ENCODE assay signal across 8 mouse cellular contexts in genomic region chr5:92698131-92698836, GRCm38 (mm10). TPM values are rescaled to one million over a fixed set of nuclear protein-coding genes. Genes with fewer than 3 reads are reported as not detected.
A peak's percentile ranks its signal among the peaks of the same experiment; 100 is the strongest.
DNase-seq lines count a peak whose midpoint lies in the region; ATAC-seq and TF ChIP-seq lines count a peak whose summit lies in the region.

No protein-coding gene starts in this region.

- H3K27me3 ChIP-seq in heart, embryonic 12.5 days (replicated peaks): no peaks in the 10 kb centered on the region
- no peaks in the 10 kb centered on the region for H3K27me3 ChIP-seq in hindbrain, embryonic 12.5 days
- no peaks in the 10 kb centered on the region for H3K27me3 ChIP-seq in midbrain, embryonic 16.5 days (ENCODE audit: control insufficient read depth, insufficient read depth, low read depth, low read length)

- ATAC-seq in heart, embryonic 12.5 days (ENCODE audit: insufficient number of reproducible peaks, low FRiP score): peak; percentile 51
- ATAC-seq in hindbrain, embryonic 12.5 days (ENCODE audit: low FRiP score): peak; percentile 81
- ATAC-seq in midbrain, embryonic 16.5 days: peak; percentile 82
- no peak for ATAC-seq in erythroid progenitor cell, adult 5-6 weeks (replicated peaks; ENCODE audit: low FRiP score, poor library complexity, severe bottlenecking)

- DNase-seq in heart, adult 9 months (ENCODE audit: low spot score in 2 of 2): no peak
- peak; percentile 95 for DNase-seq in brain, embryonic 14.5 days (ENCODE audit: low read depth)
- DNase-seq in adrenal gland, adult 18-20 months (ENCODE audit: low spot score in 2 of 2): no peak
- DNase-seq in thymus, adult 18-20 months: no peak

- peak overlapping the region; percentile 36 for H3K4me3 ChIP-seq in heart, embryonic 12.5 days
- peak overlapping the region; percentile 31 for H3K4me3 ChIP-seq in hindbrain, embryonic 12.5 days
- H3K4me3 ChIP-seq in midbrain, embryonic 16.5 days (ENCODE audit: low read depth, low read length): peak overlapping the region; percentile 32

- peak overlapping the region; percentile 24 for H3K27ac ChIP-seq in heart, embryonic 12.5 days (ENCODE audit: poor library complexity, severe bottlenecking)
- peak overlapping the region; percentile 70 for H3K27ac ChIP-seq in hindbrain, embryonic 12.5 days
- H3K27ac ChIP-seq in midbrain, embryonic 16.5 days (ENCODE audit: low read length): peak overlapping the region; percentile 67

- TF ChIP-seq CTCF in brain, embryonic 14.5 days (IDR thresholded peaks at IDR 0.05; ENCODE audit: borderline replicate concordance, extremely low read depth, insufficient read depth, insufficient read length): no peak

- TF ChIP-seq POLR2A in brain, embryonic 14.5 days (IDR thresholded peaks at IDR 0.05; ENCODE audit: borderline replicate concordance, extremely low read depth, insufficient read depth, insufficient read length, poor library complexity, severe bottlenecking): no peak

- H3K4me1 ChIP-seq in heart, embryonic 12.5 days (replicated peaks): peaks cover 31% of the 10 kb centered on the region
- peaks cover 12% of the 10 kb centered on the region; the same call in 1 of the 2 replicates for H3K4me1 ChIP-seq in hindbrain, embryonic 12.5 days
- H3K4me1 ChIP-seq in midbrain, embryonic 16.5 days (ENCODE audit: control insufficient read depth, insufficient read depth, low read length): peaks cover 11% of the 10 kb centered on the region; the same call in 1 of the 2 replicates

- whole genome bisulfite sequencing in heart, embryonic 12.5 days: 5% methylated on average over 15 of the region's 15 CpGs
- WGBS in hindbrain, embryonic 12.5 days: 1% methylated on average over 15 of the region's 15 CpGs
- WGBS in midbrain, embryonic 16.5 days: 0% methylated on average over 15 of the region's 15 CpGs

- H3K36me3 ChIP-seq in heart, embryonic 12.5 days: no peaks in the 10 kb centered on the region
- no peaks in the 10 kb centered on the region for H3K36me3 ChIP-seq in hindbrain, embryonic 12.5 days
- H3K36me3 ChIP-seq in midbrain, embryonic 16.5 days (ENCODE audit: control insufficient read depth, insufficient read depth, low read length): no peaks in the 10 kb centered on the region

- peak overlapping the region; percentile 68 for H3K4me2 ChIP-seq in heart, embryonic 12.5 days
- H3K4me2 ChIP-seq in hindbrain, embryonic 12.5 days (replicated peaks): peak overlapping the region; percentile 56
- peak overlapping the region; percentile 57 for H3K4me2 ChIP-seq in midbrain, embryonic 16.5 days (ENCODE audit: low read length)

- H3K9ac ChIP-seq in heart, embryonic 12.5 days: peak overlapping the region; percentile 29
- peak overlapping the region; percentile 42 for H3K9ac ChIP-seq in hindbrain, embryonic 12.5 days
- H3K9ac ChIP-seq in midbrain, embryonic 16.5 days (ENCODE audit: low read depth, low read length): peak overlapping the region; percentile 42

- 0 out of 2 replicates have a peak, but pooled peaks cover 5% of the 10 kb centered on the region for H3K9me3 ChIP-seq in heart, embryonic 12.5 days (replicated peaks)
- H3K9me3 ChIP-seq in hindbrain, embryonic 12.5 days (replicated peaks): no peaks in the 10 kb centered on the region
- H3K9me3 ChIP-seq in midbrain, embryonic 16.5 days (replicated peaks; ENCODE audit: control insufficient read depth, low read length, poor library complexity, severe bottlenecking): no peaks in the 10 kb centered on the region

RNA-seq across cellular contexts. Expression of gene Shroom3, which starts 15.0 kb away (rescaled TPM):
- 19.7 and 22.2 TPM in 2 replicates for polyA plus RNA-seq in heart, embryonic 12.5 days (2016; fragmentation: Nextera tagmentation; extraction: Ambion mirVana)
- 5.3 and 8.0 TPM in 2 replicates for polyA plus RNA-seq in brain, embryonic 14.5 days (2012; rRNA removed)
- 5.8 and 6.5 TPM in 2 replicates for polyA plus RNA-seq in hindbrain, embryonic 12.5 days (2016; fragmentation: Nextera tagmentation; extraction: Ambion mirVana)
- polyA plus RNA-seq in midbrain, embryonic 16.5 days (2015; fragmentation: Nextera tagmentation; extraction: Ambion mirVana): 1.1 and 1.8 TPM in 2 replicates
- total RNA-seq in erythroid progenitor cell, adult 5-6 weeks (2015; ENCODE audit: low replicate concordance): not detected in 2 replicates
- 0.13 TPM in 1 of 2 replicates, not detected in the other for total RNA-seq in erythroid progenitor cell, adult 5-6 weeks (2017; ENCODE audit: low replicate concordance)
- total RNA-seq in adrenal gland, adult 18-20 months (2021): 1 to 10 TPM; 5.1 to 6.0 TPM

RNA-seq across cellular contexts. Expression of gene Ccdc158, which starts 23.2 kb away (rescaled TPM):
- polyA plus RNA-seq in heart, embryonic 12.5 days (2016; fragmentation: Nextera tagmentation; extraction: Ambion mirVana): 1.1 and 1.2 TPM in 2 replicates
- polyA plus RNA-seq in brain, embryonic 14.5 days (2012; rRNA removed): 0.67 and 0.83 TPM in 2 replicates
- 0.52 and 0.55 TPM in 2 replicates for polyA plus RNA-seq in hindbrain, embryonic 12.5 days (2016; fragmentation: Nextera tagmentation; extraction: Ambion mirVana)
- 0.57 and 0.63 TPM in 2 replicates for polyA plus RNA-seq in midbrain, embryonic 16.5 days (2015; fragmentation: Nextera tagmentation; extraction: Ambion mirVana)
- not detected in 2 replicates for total RNA-seq in erythroid progenitor cell, adult 5-6 weeks (2015; ENCODE audit: low replicate concordance)
- total RNA-seq in erythroid progenitor cell, adult 5-6 weeks (2017; ENCODE audit: low replicate concordance): 1.3 TPM in 1 of 2 replicates, not detected in the other
- total RNA-seq in adrenal gland, adult 18-20 months (2021): under 1 TPM; 0.63 to 0.67 TPM
